Mouse (Mus musculus) embryonic fibroblast, embryonic 13.5 days (primary cell): ENCODE results near the gene Gsk3a.

Source experiments
- CTCF ChIP-seq: IDR thresholded peaks from 2 replicates; pipeline ENCODE4 v1.5.1; 2011; ENCODE audit warnings: mild to moderate bottlenecking, control low read depth, low read length, moderate library complexity, borderline replicate concordance; ENCODE audit not compliant: insufficient read depth
- POLR2A ChIP-seq: IDR thresholded peaks from 2 replicates; pipeline ENCODE4 v1.6.1; 2011; ENCODE audit warnings: low read depth, mild to moderate bottlenecking, control low read depth, low read length, moderate library complexity

GRCm38 (mm10) chr7:25240631-25241030 lies 3.0 kb upstream of the Gsk3a start:
- TF ChIP-seq POLR2A = no peak
- no peak for TF ChIP-seq CTCF
